Mouse (Mus musculus): ENCODE data around the gene BC024978.

GRCm38 (mm10) chr7:27228865-27229264, 33.3 kb downstream of the BC024978 start:
- TF ChIP-seq CTCF (IDR thresholded peaks at IDR 0.05; ENCODE audit: borderline replicate concordance, insufficient read depth, low read depth, low read length) (no peak), POLR2A (IDR thresholded peaks at IDR 0.05; ENCODE audit: borderline replicate concordance, insufficient read depth, low read length) (no peak)

All from cerebellum, adult 2 months (tissue).